Mouse (Mus musculus) limb, embryonic 15.5 days (tissue): ENCODE results near the gene Sephs1. TPM values are rescaled to one million over a fixed set of nuclear protein-coding genes. Genes with fewer than 3 reads are reported as not detected.
A peak's percentile ranks its signal among the peaks of the same experiment; 100 is the strongest.

ENCODE experiments used
- ATAC-seq: fragments of 200-750 bp; cut with Nextera tagmentation; 2 replicates; pipeline ENCODE4 v1.8.0; 2017; ENCODE audit warnings: low read depth, moderate TSS enrichment; ENCODE audit not compliant: insufficient number of reproducible peaks, low FRiP score, low TSS enrichment
- H3K27ac ChIP-seq: fragments of 300-500 bp; sonication (generic); 2 replicates; pipeline ENCODE4 v1.5.1; 2015; ENCODE audit warnings: moderate library complexity, mild to moderate bottlenecking, inconsistent platforms
- H3K27me3 ChIP-seq: fragments of 300-500 bp; sonication (generic); 2 replicates; pipeline ENCODE4 v1.6.1; 2015; ENCODE audit warnings: inconsistent platforms
- H3K36me3 ChIP-seq: fragments of 300-500 bp; sonication (generic); 2 replicates; pipeline ENCODE4 v1.6.1; 2015; ENCODE audit warnings: inconsistent platforms
- H3K4me1 ChIP-seq: fragments of 300-500 bp; sonication (generic); 2 replicates; pipeline ENCODE4 v1.6.1; 2015; ENCODE audit warnings: inconsistent platforms
- H3K4me2 ChIP-seq: fragments of 300-500 bp; sonication (generic); 2 replicates; pipeline ENCODE4 v1.6.1; 2015; ENCODE audit warnings: mild to moderate bottlenecking, inconsistent platforms
- H3K4me3 ChIP-seq: fragments of 300-500 bp; sonication (generic); 2 replicates; pipeline ENCODE4 v1.5.1; 2015; ENCODE audit warnings: mild to moderate bottlenecking, inconsistent platforms
- H3K9ac ChIP-seq: fragments of 300-500 bp; sonication (generic); 2 replicates; pipeline ENCODE4 v1.6.1; 2015; ENCODE audit warnings: inconsistent platforms
- H3K9me3 ChIP-seq: fragments of 300-500 bp; sonication (generic); 2 replicates; pipeline ENCODE4 v1.6.1; 2016; ENCODE audit warnings: inconsistent platforms
- WGBS: fragments of 180-500 bp; shearing (Covaris S2); methylation state at CpG from one replicate; pipeline ENCODE4 v1.1.7; 2015; 5-methylcytosine and 5-hydroxymethylcytosine counted together
- polyA plus RNA-seq: library from polyadenylated mRNA; unstranded; fragments of >200 nt; fragmentation: Nextera tagmentation; extraction: Ambion mirVana; gene quantifications from 2 replicates; pipeline ENCODE4 v1.2.1, GENCODE M21; 2015

The Sephs1 gene
- polyA plus RNA-seq, result 56.7 and 66.9 TPM in 2 replicates

- Histone ChIP-seq H3K4me1 (peaks cover 18% of the 10 kb centered on the region), H3K36me3 (peaks cover 9% of the 10 kb centered on the region), H3K9me3 (no peaks in the 10 kb centered on the region), H3K27ac (peak within 1 kb of the TSS; percentile 100), H3K9ac (peak within 1 kb of the TSS; percentile 97), H3K4me3 (peak within 1 kb of the TSS; percentile 87), H3K4me2 (peak within 1 kb of the TSS; percentile 75), H3K27me3 (no peaks in the 10 kb centered on the region)
- ATAC-seq, result peak; percentile 77
- under 1% methylated on average over 109 of the region's 115 CpGs for WGBS
Observed at GRCm38 (mm10) chr2:4881350-4882248, at the start of gene Sephs1. Sephs1 (plus strand) TSS chr2:4881564.

- no peaks in the 10 kb centered on the region for H3K4me1 ChIP-seq
- no peak overlapping the region for H3K27ac ChIP-seq
- no peaks in the 10 kb centered on the region for H3K27me3 ChIP-seq
- 78% methylated on average over 4 of the region's 4 CpGs for WGBS
- H3K9ac ChIP-seq, result no peak overlapping the region
- H3K9me3 ChIP-seq, result no peaks in the 10 kb centered on the region
- H3K4me3 ChIP-seq, result no peak overlapping the region
- H3K4me2 ChIP-seq, result no peak overlapping the region
- no peak for ATAC-seq
- H3K36me3 ChIP-seq, result no peaks in the 10 kb centered on the region
Observed at GRCm38 (mm10) chr2:4832166-4832565, 49.2 kb upstream of the Sephs1 start.

DNA sequence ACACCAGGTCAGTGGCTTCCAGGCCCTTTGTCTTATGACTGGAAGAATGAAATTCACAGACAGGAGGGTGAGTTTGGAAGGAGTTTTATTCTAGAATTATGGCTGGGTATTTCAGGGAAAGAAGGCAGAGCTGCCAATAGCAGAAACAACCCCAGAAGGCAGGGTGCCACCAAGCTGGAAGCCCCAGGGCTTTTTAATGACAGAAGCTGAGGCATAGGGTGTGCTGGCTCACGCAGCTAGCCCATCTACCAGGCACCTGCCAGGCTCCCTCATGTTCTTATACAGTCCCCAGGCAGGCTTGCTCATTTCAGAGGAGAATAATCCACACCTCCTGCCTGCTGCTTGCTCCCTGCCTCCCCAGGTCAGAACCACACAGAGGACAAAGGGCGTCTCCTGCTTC lies 31.9 kb upstream of the Sephs1 start:
- Histone ChIP-seq H3K4me2 (no peak overlapping the region), H3K9ac (no peak overlapping the region), H3K36me3 (no peaks in the 10 kb centered on the region), H3K4me3 (no peak overlapping the region), H3K9me3 (no peaks in the 10 kb centered on the region), H3K4me1 (no peaks in the 10 kb centered on the region), H3K27me3 (no peaks in the 10 kb centered on the region), H3K27ac (no peak overlapping the region)
- ATAC-seq, result no peak
- 74% methylated on average over 2 of the region's 2 CpGs for WGBS

DNA sequence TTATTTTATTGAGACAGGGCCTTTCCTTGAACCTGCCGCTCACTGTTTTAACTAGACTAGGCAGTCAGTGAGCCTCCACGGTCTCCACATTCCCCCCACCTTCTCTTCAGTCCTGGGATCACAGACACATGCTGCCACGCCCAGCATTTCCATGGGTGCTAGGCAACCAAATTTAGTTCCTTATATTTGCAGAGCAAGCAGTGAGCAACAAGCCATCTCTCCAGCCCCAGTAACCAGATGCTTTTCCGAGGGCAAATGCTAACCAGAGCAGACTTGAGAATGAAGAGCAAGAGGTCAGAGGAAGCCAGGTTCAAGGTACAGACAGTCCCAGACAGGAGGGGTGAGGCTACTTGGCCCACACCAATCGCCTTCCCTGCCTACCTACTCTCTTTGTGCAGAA lies 24.2 kb upstream of the Sephs1 start:
- ATAC-seq, result no peak
- no peak overlapping the region for H3K27ac ChIP-seq

DNA sequence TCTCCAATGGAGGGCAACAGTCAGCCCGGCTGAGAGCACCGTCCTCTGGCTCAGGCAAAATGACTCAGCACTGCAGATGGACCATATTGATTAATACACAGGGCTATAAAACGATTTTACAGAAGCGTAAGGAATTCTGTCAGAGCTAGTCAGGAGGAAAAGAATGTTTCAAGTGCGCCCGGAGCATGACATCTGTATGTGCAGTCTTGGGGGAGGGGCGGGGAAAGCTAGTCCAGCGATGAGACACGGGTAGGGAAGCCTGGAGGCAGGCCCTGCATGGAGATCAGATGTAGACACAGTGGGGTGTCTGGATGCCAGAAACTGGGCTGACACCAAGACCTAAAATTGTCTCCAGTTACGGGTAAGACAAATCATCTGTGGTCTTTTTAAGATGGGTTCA lies 23.2 kb upstream of the Sephs1 start:
- H3K4me2 ChIP-seq, result no peak overlapping the region
- no peak overlapping the region for H3K4me3 ChIP-seq
- no peaks in the 10 kb centered on the region for H3K9me3 ChIP-seq
- ATAC-seq, result no peak
- no peak overlapping the region for H3K27ac ChIP-seq
- 42% methylated on average over 10 of the region's 10 CpGs for WGBS
- no peaks in the 10 kb centered on the region for H3K36me3 ChIP-seq
- H3K4me1 ChIP-seq, result 0 out of 2 replicates have a peak, but pooled peaks cover 6% of the 10 kb centered on the region
- no peak overlapping the region for H3K9ac ChIP-seq
- no peaks in the 10 kb centered on the region for H3K27me3 ChIP-seq

More for the DNA sequence above, 24.2 kb upstream of the Sephs1 start:
- Histone ChIP-seq H3K4me1 (0 out of 2 replicates have a peak, but pooled peaks cover 6% of the 10 kb centered on the region), H3K9ac (no peak overlapping the region), H3K4me3 (no peak overlapping the region), H3K27me3 (no peaks in the 10 kb centered on the region), H3K9me3 (no peaks in the 10 kb centered on the region), H3K36me3 (no peaks in the 10 kb centered on the region), H3K4me2 (no peak overlapping the region)
- WGBS, result 60% methylated on average over 5 of the region's 5 CpGs

DNA sequence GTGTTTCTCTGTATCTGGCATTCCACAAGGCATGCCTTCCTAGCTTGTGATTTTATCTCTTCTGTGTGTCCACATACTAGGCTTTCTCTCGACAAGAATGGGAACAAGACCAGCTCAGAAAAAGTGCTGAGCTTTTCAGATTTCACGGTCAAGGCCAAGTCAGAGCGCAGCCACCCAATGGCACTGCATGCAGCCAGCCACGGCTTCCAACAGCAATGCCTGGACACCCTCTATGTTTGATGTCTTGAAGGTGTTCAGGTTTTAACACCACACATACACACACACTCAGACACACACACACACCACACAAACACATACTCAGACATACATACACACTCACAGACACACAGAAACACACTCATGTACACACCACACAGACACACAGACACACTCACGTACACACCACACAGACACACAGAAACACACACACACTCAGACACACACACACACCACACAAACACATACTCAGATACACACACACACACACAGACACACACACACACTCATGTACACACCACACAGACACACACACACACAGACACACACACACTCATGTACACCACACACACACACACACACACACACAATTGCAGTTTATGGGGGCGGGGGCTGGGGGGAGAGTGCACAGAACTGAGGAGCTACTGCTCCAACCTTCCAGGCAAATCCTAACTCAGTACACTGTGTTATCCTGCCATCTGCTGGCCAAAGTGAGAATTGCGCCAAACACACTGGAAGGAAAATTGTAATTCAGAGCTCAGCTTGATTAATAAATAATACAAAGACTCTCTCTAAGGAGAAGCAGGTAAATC lies 17.2 kb upstream of the Sephs1 start:
- Histone ChIP-seq H3K9ac (no peak overlapping the region), H3K27ac (no peak overlapping the region), H3K27me3 (0 out of 2 replicates have a peak, but pooled peaks cover 5% of the 10 kb centered on the region), H3K9me3 (no peaks in the 10 kb centered on the region), H3K4me1 (no peaks in the 10 kb centered on the region), H3K36me3 (no peaks in the 10 kb centered on the region), H3K4me2 (no peak overlapping the region), H3K4me3 (no peak overlapping the region)
- ATAC-seq, result 0 out of 2 replicates have a peak, but pooled peaks have one; percentile 21
- WGBS, result 48% methylated on average over 7 of the region's 7 CpGs

- 0 out of 2 replicates have a peak, but pooled peaks cover 5% of the 10 kb centered on the region for H3K27me3 ChIP-seq
- H3K27ac ChIP-seq, result no peak overlapping the region
- H3K4me2 ChIP-seq, result no peak overlapping the region
- H3K9me3 ChIP-seq, result no peaks in the 10 kb centered on the region
- no peak for ATAC-seq
- WGBS, result 51% methylated on average over 9 of the region's 9 CpGs
- H3K9ac ChIP-seq, result no peak overlapping the region
- no peaks in the 10 kb centered on the region for H3K36me3 ChIP-seq
- no peak overlapping the region for H3K4me3 ChIP-seq
- no peaks in the 10 kb centered on the region for H3K4me1 ChIP-seq
Observed at GRCm38 (mm10) chr2:4864817-4865296, 16.5 kb upstream of the Sephs1 start.

- Histone ChIP-seq H3K9ac (no peak overlapping the region), H3K36me3 (no peaks in the 10 kb centered on the region), H3K9me3 (no peaks in the 10 kb centered on the region), H3K27ac (no peak overlapping the region), H3K4me1 (no peaks in the 10 kb centered on the region), H3K4me3 (no peak overlapping the region), H3K27me3 (0 out of 2 replicates have a peak, but pooled peaks cover 5% of the 10 kb centered on the region), H3K4me2 (no peak overlapping the region)
- 80% methylated on average over 12 of the region's 12 CpGs for WGBS
- ATAC-seq, result no peak
Observed at GRCm38 (mm10) chr2:4868028-4868725, 13.2 kb upstream of the Sephs1 start.

DNA sequence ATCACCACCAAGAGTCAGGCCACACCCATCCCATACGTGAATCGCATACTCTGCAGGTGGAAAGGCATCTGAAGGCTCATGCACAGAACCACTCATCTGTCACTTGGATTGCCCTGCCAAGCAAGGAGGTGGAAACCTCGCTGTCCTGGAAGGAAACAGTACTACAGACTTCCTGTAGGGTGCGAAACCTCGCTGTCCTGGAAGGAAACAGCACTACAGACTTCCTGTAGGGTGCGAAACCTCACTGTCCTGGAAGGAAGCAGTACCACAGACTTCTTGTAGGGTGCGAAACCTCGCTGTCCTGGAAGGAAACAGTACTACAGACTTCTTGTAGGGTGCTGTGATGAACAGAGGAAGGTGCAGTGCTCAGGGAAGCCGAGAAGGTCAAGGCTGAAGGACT lies 8.6 kb upstream of the Sephs1 start:
- no peak for ATAC-seq
- Histone ChIP-seq H3K27ac (no peak overlapping the region), H3K9me3 (no peaks in the 10 kb centered on the region), H3K4me1 (no peaks in the 10 kb centered on the region), H3K9ac (no peak overlapping the region), H3K27me3 (no peaks in the 10 kb centered on the region), H3K36me3 (no peaks in the 10 kb centered on the region), H3K4me3 (no peak overlapping the region), H3K4me2 (no peak overlapping the region)
- WGBS, result 75% methylated on average over 9 of the region's 9 CpGs

DNA sequence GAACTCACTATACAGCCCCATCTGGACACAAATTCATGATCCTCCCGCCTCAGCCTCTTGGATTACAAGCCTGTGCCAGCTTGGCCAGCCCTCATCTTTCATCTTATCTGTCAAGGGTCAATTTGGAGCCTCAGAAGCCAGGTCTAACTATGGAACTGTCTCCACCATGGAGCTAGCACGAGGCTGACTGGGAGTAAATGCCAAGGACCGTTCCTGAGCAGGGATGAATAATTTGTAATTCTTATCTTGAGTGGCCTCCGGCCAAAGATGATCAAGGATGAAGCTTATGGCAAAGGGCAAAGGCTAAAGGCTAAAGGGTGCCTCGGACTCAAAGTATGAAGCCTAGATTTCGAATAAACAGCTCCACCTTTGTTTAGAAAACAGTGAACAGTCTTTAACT lies 8.0 kb upstream of the Sephs1 start:
- ATAC-seq, result no peak
- Histone ChIP-seq H3K27me3 (no peaks in the 10 kb centered on the region), H3K9ac (no peak overlapping the region), H3K36me3 (no peaks in the 10 kb centered on the region), H3K27ac (no peak overlapping the region), H3K4me2 (no peak overlapping the region), H3K9me3 (no peaks in the 10 kb centered on the region), H3K4me1 (no peaks in the 10 kb centered on the region), H3K4me3 (no peak overlapping the region)
- 59% methylated on average over 6 of the region's 6 CpGs for WGBS

DNA sequence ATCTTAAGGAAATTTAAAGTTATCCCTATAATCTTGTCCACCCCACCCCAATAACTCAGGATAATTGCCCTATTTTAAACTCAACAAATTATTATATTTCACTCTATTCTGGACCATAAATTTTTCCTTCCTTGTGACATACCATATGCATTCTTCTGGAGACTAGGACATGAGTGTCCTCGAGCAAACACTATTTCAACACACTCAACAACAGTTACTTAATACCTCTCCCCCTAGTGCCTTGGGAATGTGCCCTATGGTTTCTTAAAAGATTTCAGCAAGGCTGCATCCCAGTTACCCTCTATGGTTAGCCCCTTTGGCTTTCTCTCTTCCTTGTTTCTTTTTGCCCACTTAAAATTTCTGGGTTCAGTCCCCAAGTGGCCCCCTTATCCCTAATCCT lies 6.3 kb upstream of the Sephs1 start:
- Histone ChIP-seq H3K4me2 (no peak overlapping the region), H3K27me3 (no peaks in the 10 kb centered on the region), H3K27ac (no peak overlapping the region), H3K4me3 (no peak overlapping the region), H3K9me3 (no peaks in the 10 kb centered on the region), H3K4me1 (no peaks in the 10 kb centered on the region), H3K9ac (no peak overlapping the region), H3K36me3 (no peaks in the 10 kb centered on the region)
- 26% methylated on average over 1 of the region's 1 CpGs for WGBS
- ATAC-seq, result no peak
